Mouse (Mus musculus): ENCODE data around the gene Prss8. TPM values are rescaled to one million over a fixed set of nuclear protein-coding genes. Genes with fewer than 3 reads are reported as not detected.
A peak's percentile ranks its signal among the peaks of the same experiment; 100 is the strongest.
"Not testable (repeated sequence)": the region's sequence is repeated elsewhere in the genome, so short reads cannot be mapped to it uniquely, and the experiment has no call there.

The Prss8 gene
- polyA plus RNA-seq, 1 experiment from 2014 or later = 47.1 TPM

DNA sequence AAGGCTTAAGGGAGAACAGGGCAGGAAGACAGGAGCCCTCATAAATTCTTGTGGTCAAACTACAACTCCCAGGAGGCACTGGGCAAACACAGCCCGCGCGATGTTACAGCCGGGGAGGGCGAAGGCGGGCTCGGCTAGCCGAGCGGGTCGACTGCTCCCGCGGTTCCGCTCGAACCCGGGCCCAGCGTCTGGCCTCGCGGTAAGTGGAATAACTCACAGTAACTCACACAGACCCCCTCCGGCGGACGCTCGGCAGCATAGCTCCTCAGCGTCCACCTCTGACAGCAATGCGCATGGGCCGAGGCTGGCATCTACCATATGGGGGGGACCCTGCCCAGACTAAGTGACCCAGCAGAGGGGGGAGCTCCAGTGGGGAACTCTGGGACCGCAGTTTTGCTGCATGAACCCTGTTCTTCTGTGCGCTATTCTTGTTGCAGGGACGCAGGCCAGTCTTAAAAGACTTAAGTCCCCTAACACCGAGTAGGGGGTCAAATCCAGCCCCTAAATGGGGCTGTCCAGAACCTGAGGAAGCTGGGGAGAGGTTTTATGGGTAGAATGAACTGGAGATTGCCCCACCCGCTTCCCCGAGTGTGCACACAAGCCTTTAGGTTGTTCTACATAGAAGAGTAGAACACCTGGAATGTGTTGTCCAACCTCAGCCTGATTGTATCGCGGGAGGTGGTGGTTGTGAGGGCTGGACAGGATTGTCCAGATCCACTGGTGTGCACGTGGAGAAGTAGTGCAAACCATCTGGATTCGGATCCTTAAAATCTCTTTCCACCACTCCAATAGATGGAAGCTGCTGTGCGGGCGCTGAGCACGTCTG, 25.7 kb downstream of the Prss8 start, which contains the start of gene Bckdk:
Bckdk (plus strand) TSS at position 112 of the 826 bp plus-strand sequence.
- Histone ChIP-seq H3K9me3 (ENCODE audit: control insufficient read depth, low read length) (no peaks in the 10 kb centered on the region), H3K4me3 (ENCODE audit: low read length) (peak within 1 kb of the TSS; percentile 56), H3K4me1 (ENCODE audit: control insufficient read depth, insufficient read depth, low read length) (peaks cover 7% of the 10 kb centered on the region), H3K27ac (ENCODE audit: low read depth, low read length) (peak within 1 kb of the TSS; percentile 65; the same call in 1 of the 2 replicates), H3K27me3 (ENCODE audit: control insufficient read depth, insufficient read depth, low read length) (no peaks in the 10 kb centered on the region), H3K36me3 (ENCODE audit: control insufficient read depth, insufficient read depth, low read length) (peaks cover 43% of the 10 kb centered on the region), H3K4me2 (replicated peaks; ENCODE audit: low read depth, low read length) (peak within 1 kb of the TSS; percentile 86), H3K9ac (ENCODE audit: low read depth, low read length) (peak within 1 kb of the TSS; percentile 79)
- ATAC-seq (ENCODE audit: low FRiP score, low TSS enrichment) = peak; percentile 94
- WGBS = 6% methylated on average over 38 of the region's 38 CpGs

DNA sequence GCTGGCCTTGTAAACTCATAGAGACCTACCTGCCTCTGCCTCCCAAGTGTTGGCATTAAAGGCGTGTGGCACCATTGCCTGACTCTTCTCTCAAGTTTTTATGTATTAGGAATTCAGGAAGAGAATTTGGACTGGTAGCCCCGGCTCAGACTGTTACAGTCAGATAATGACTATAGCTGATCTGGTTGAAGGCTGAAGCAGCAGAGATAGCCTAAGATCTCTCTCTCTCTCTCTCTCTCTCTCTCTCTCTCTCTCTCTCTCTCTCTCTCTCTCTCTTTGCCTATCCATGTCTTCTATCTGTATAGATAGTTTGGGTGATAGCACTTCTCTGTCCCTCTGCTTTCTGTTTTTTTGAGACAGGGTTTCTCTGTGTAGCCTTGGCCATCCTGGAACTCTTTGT, 28.1 kb downstream of the Prss8 start:
- H3K4me1 ChIP-seq (ENCODE audit: control insufficient read depth, insufficient read depth, low read length) = peaks cover 7% of the 10 kb centered on the region
- H3K27ac ChIP-seq (ENCODE audit: low read depth, low read length) = no peak overlapping the region
- peaks cover 19% of the 10 kb centered on the region for H3K36me3 ChIP-seq (ENCODE audit: control insufficient read depth, insufficient read depth, low read length)
- no peak for ATAC-seq (ENCODE audit: low FRiP score, low TSS enrichment)
- 86% methylated on average over 2 of the region's 2 CpGs for WGBS
- no peaks in the 10 kb centered on the region for H3K9me3 ChIP-seq (ENCODE audit: control insufficient read depth, low read length)
- H3K4me3 ChIP-seq (ENCODE audit: low read length) = no peak overlapping the region
- H3K9ac ChIP-seq (ENCODE audit: low read depth, low read length) = no peak overlapping the region
- no peaks in the 10 kb centered on the region for H3K27me3 ChIP-seq (ENCODE audit: control insufficient read depth, insufficient read depth, low read length)
- H3K4me2 ChIP-seq (replicated peaks; ENCODE audit: low read depth, low read length) = no peak overlapping the region

DNA sequence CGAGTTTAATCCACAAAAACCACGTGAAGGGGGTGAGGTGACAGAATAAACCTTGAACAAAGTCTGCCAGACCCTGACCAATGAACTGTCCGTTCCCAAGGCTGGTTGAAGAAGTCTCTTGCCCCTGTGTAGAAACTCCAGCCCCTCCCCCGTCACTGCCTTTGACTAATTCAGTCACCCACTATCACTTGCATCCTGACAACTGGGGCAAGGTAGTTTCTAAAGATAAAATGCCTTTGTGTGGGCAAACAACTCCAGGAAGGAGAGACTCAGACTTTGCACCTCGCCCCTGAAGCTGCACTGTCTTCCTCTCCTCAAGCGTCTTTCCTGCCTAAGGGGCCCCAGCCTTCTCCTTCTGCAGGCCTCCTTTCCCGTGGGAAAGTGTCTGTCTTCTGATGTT, 29.9 kb downstream of the Prss8 start:
- H3K9me3 ChIP-seq (ENCODE audit: control insufficient read depth, low read length) = no peaks in the 10 kb centered on the region
- WGBS = 37% methylated on average over 7 of the region's 7 CpGs
- no peaks in the 10 kb centered on the region for H3K27me3 ChIP-seq (ENCODE audit: control insufficient read depth, insufficient read depth, low read length)
- peaks cover 5% of the 10 kb centered on the region for H3K4me1 ChIP-seq (ENCODE audit: control insufficient read depth, insufficient read depth, low read length)
- peaks cover 2% of the 10 kb centered on the region; the same call in 1 of the 2 replicates for H3K36me3 ChIP-seq (ENCODE audit: control insufficient read depth, insufficient read depth, low read length)
- no peak overlapping the region for H3K4me2 ChIP-seq (replicated peaks; ENCODE audit: low read depth, low read length)
- no peak overlapping the region for H3K27ac ChIP-seq (ENCODE audit: low read depth, low read length)
- no peak overlapping the region for H3K9ac ChIP-seq (ENCODE audit: low read depth, low read length)
- H3K4me3 ChIP-seq (ENCODE audit: low read length) = no peak overlapping the region
- ATAC-seq (ENCODE audit: low FRiP score, low TSS enrichment) = no peak

DNA sequence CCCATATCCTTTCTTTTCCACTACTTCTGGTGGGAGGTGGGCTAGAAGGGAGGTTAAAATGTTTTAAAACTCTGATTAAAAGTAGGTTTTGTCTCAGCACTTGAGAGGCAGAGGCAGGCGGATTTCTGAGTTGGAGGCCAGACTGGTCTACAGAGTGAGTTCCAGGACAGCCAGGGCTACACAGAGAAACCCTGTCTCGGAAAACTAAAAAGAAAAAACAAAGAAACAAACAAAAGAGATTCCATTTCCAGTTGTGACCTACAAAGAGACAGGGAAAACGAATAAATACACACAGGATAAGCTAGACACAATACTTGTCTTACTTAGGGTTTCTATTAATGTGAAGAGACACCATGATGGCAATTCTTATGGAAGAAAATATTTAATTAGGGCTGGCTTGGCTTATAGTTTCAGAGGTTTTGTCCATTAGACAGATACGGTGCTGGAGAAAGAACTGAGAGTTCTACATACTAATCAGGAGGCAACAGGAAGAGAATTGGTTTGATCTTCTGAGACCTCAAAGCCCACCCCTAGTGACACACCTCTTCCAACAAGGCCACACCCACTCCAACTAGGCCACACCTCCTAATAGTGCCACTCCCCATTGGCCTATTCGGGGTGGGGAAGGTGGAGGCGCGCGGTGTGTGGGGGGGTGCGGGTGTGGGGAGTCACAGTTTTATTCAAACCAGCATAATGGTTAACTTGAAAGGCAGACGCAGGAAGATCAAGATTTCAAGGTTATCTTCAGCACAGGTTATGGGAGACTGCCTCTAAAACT, 31.5 kb downstream of the Prss8 start:
- Histone ChIP-seq H3K4me1 (ENCODE audit: control insufficient read depth, insufficient read depth, low read length) (peaks cover 7% of the 10 kb centered on the region; the same call in 1 of the 2 replicates), H3K36me3 (ENCODE audit: control insufficient read depth, insufficient read depth, low read length) (0 out of 2 replicates have a peak, but pooled peaks cover 5% of the 10 kb centered on the region), H3K4me3 (ENCODE audit: low read length) (no peak overlapping the region), H3K27me3 (ENCODE audit: control insufficient read depth, insufficient read depth, low read length) (no peaks in the 10 kb centered on the region), H3K9ac (ENCODE audit: low read depth, low read length) (no peak overlapping the region), H3K4me2 (replicated peaks; ENCODE audit: low read depth, low read length) (no peak overlapping the region), H3K27ac (ENCODE audit: low read depth, low read length) (no peak overlapping the region), H3K9me3 (ENCODE audit: control insufficient read depth, low read length) (no peaks in the 10 kb centered on the region)
- ATAC-seq (ENCODE audit: low FRiP score, low TSS enrichment) = no peak
- WGBS = 44% methylated on average over 10 of the region's 10 CpGs

DNA sequence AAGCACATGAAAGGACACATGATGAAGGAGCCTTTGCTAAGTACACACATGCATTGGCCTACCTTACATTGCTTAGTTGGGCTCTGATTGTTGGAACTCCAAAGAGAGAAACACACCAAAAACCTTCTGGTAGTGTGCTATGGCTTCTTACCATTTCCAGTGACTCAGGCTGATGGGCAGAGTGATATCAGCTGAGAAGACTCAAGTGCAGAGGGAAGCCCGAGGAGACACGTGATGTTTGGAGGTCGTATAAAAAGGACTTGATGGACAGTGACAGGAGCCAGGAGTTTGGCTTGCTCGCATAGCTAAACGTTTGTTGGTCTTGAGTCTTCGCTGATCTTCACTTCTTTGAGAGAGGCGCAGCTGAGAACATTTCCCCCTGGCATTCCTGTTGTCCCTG, 32.4 kb downstream of the Prss8 start:
- Histone ChIP-seq H3K9ac (ENCODE audit: low read depth, low read length) (no peak overlapping the region), H3K9me3 (ENCODE audit: control insufficient read depth, low read length) (no peaks in the 10 kb centered on the region), H3K4me1 (ENCODE audit: control insufficient read depth, insufficient read depth, low read length) (peaks cover 7% of the 10 kb centered on the region; the same call in 1 of the 2 replicates), H3K4me3 (ENCODE audit: low read length) (no peak overlapping the region), H3K4me2 (replicated peaks; ENCODE audit: low read depth, low read length) (no peak overlapping the region), H3K27ac (ENCODE audit: low read depth, low read length) (no peak overlapping the region), H3K27me3 (ENCODE audit: control insufficient read depth, insufficient read depth, low read length) (no peaks in the 10 kb centered on the region), H3K36me3 (ENCODE audit: control insufficient read depth, insufficient read depth, low read length) (peaks cover 11% of the 10 kb centered on the region; the same call in 1 of the 2 replicates)
- ATAC-seq (ENCODE audit: low FRiP score, low TSS enrichment) = no peak
- WGBS = 90% methylated on average over 7 of the region's 7 CpGs

DNA sequence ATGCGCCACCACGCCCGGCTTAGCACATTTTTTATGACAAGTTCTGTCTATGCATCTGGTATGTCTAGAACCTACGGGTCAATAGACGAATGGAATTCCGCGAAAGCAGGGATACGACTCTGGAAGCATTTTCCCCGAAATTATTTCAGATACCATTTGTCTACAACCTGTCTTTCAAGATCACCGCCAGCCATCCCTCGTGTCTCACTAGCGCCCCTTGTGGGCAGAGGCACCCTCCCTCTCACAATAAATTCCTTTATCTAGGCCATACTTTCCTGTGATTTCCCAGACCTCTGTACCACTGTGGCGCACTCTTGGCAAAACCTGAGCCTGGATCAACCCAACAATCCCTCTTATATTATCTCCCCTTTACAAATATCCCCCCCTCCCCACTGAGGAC, 33.5 kb downstream of the Prss8 start:
- Histone ChIP-seq H3K9me3 (ENCODE audit: control insufficient read depth, low read length) (no peaks in the 10 kb centered on the region), H3K9ac (ENCODE audit: low read depth, low read length) (no peak overlapping the region), H3K27me3 (ENCODE audit: control insufficient read depth, insufficient read depth, low read length) (no peaks in the 10 kb centered on the region), H3K4me3 (ENCODE audit: low read length) (no peak overlapping the region), H3K27ac (ENCODE audit: low read depth, low read length) (no peak overlapping the region), H3K4me2 (replicated peaks; ENCODE audit: low read depth, low read length) (no peak overlapping the region), H3K36me3 (ENCODE audit: control insufficient read depth, insufficient read depth, low read length) (peaks cover 16% of the 10 kb centered on the region; the same call in 1 of the 2 replicates), H3K4me1 (ENCODE audit: control insufficient read depth, insufficient read depth, low read length) (peaks cover 7% of the 10 kb centered on the region; the same call in 1 of the 2 replicates)
- 63% methylated on average over 13 of the region's 13 CpGs for WGBS
- no peak for ATAC-seq (ENCODE audit: low FRiP score, low TSS enrichment)

DNA sequence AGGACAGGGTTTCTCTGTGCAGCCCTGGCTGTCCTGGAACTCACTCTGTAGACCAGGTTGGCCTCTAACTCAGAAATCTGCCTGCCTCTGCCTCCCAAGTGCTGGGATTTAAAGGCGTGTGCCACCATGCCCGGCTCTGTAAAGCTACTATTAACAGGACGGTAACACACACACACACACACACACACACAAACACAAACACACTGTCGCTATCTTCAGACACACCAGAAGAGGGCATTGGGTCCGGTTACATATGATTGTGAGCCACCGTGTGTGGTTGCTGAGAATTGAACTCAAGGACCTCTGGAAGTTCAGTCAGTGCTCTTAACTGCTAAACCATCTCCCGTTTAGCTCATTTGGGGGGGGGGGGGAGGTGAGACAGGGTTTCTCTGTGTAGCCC, 34.0 kb downstream of the Prss8 start:
- ATAC-seq (ENCODE audit: low FRiP score, low TSS enrichment) = peak; percentile 4

DNA sequence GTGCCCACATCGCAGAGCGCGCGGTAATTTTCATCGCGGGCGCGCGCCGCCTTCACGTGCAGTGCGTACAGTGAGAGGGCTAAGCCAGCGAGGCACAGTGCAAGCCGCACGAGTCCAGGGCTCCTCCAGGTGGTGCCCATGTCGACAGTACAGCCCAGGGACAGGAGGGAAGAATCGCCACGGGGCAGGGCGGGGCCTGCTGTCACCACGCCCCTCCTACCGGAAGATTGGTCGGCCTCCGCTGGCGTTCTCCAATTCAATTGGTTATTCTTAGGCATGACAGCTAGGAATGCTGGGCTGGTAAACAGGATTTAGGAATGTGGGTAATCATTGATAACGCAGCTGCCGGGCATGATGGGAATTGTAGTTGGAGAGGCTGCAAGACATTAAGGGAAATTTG, 34.5 kb downstream of the Prss8 start, which contains the start of the genes Gm21974 and Vkorc1:
Gm21974 (minus strand) TSS at position 13 of the 400 bp plus-strand sequence.
Vkorc1 (minus strand) TSS at position 176 of the 400 bp plus-strand sequence.
- H3K27me3 ChIP-seq (ENCODE audit: control insufficient read depth, insufficient read depth, low read length) = no peaks in the 10 kb centered on the region
- WGBS = under 1% methylated on average over 26 of the region's 26 CpGs
- peaks cover 16% of the 10 kb centered on the region; the same call in 1 of the 2 replicates for H3K36me3 ChIP-seq (ENCODE audit: control insufficient read depth, insufficient read depth, low read length)
- H3K4me3 ChIP-seq (ENCODE audit: low read length) = peak within 1 kb of the TSS; percentile 70
- no peaks in the 10 kb centered on the region for H3K9me3 ChIP-seq (ENCODE audit: control insufficient read depth, low read length)
- peak within 1 kb of the TSS; percentile 71 for H3K27ac ChIP-seq (ENCODE audit: low read depth, low read length)
- H3K4me1 ChIP-seq (ENCODE audit: control insufficient read depth, insufficient read depth, low read length) = peaks cover 7% of the 10 kb centered on the region; the same call in 1 of the 2 replicates
- peak within 1 kb of the TSS; percentile 88 for H3K4me2 ChIP-seq (replicated peaks; ENCODE audit: low read depth, low read length)
- peak; percentile 97 for ATAC-seq (ENCODE audit: low FRiP score, low TSS enrichment)
- H3K9ac ChIP-seq (ENCODE audit: low read depth, low read length) = peak within 1 kb of the TSS; percentile 72

More for the DNA sequence above, 34.0 kb downstream of the Prss8 start:
- Histone ChIP-seq H3K4me3 (ENCODE audit: low read length) (peak overlapping the region; percentile 70; the same call in 1 of the 2 replicates), H3K4me2 (replicated peaks; ENCODE audit: low read depth, low read length) (peak overlapping the region; percentile 88; the same call in 1 of the 2 replicates), H3K36me3 (ENCODE audit: control insufficient read depth, insufficient read depth, low read length) (peaks cover 16% of the 10 kb centered on the region; the same call in 1 of the 2 replicates)
- not testable (repeated sequence) for H3K9ac ChIP-seq (ENCODE audit: low read depth, low read length); H3K9me3 ChIP-seq (ENCODE audit: control insufficient read depth, low read length); H3K27me3 ChIP-seq (ENCODE audit: control insufficient read depth, insufficient read depth, low read length); H3K27ac ChIP-seq (ENCODE audit: low read depth, low read length); H3K4me1 ChIP-seq (ENCODE audit: control insufficient read depth, insufficient read depth, low read length)
- WGBS = 62% methylated on average over 7 of the region's 7 CpGs
